Mouse (Mus musculus) heart, embryonic 14.5 days (tissue): ENCODE data around the gene Gm17087. TPM values are rescaled to one million over a fixed set of nuclear protein-coding genes. Genes with fewer than 3 reads are reported as not detected.

ENCODE experiments used
- ATAC-seq: fragments of 200-750 bp; cut with Nextera tagmentation; 2 replicates; pipeline ENCODE4 v1.8.0; 2017; ENCODE audit warnings: low read depth, moderate TSS enrichment; ENCODE audit not compliant: insufficient number of reproducible peaks, insufficient read depth, low FRiP score
- H3K27ac ChIP-seq, 2 experiments: fragments of 200-500 bp in 1 of 2; fragments of 300-500 bp in 1 of 2; sonication (generic) in 1 of 2; replicated peaks in 1 of 2; 2 replicates each; pipeline ENCODE4 v1.5.1; 2012 to 2014; ENCODE audit warnings: low read depth in 2 of 2, low read length in 2 of 2, control low read depth in 1 of 2, mild to moderate bottlenecking in 1 of 2, mixed read lengths in 1 of 2; ENCODE audit not compliant: control insufficient read depth in 1 of 2, insufficient read depth in 1 of 2
- H3K27me3 ChIP-seq: fragments of 300-500 bp; sonication (generic); 2 replicates; pipeline ENCODE4 v1.6.1; 2014; ENCODE audit warnings: mild to moderate bottlenecking, low read length, control low read depth; ENCODE audit not compliant: control insufficient read depth, insufficient read depth
- H3K36me3 ChIP-seq: fragments of 300-500 bp; sonication (generic); 2 replicates; pipeline ENCODE4 v1.6.1; 2014; ENCODE audit warnings: mild to moderate bottlenecking, control low read depth, low read length, mixed read lengths; ENCODE audit not compliant: control insufficient read depth, insufficient read depth
- H3K4me1 ChIP-seq, 2 experiments: fragments of 200-500 bp in 1 of 2; fragments of 300-500 bp in 1 of 2; sonication (generic) in 1 of 2; 2 replicates each; pipeline ENCODE4 v1.6.1; 2012 to 2014; ENCODE audit warnings: low read length in 2 of 2, control low read depth in 1 of 2, mixed read lengths in 1 of 2; ENCODE audit not compliant: control insufficient read depth in 2 of 2, insufficient read depth in 2 of 2
- H3K4me2 ChIP-seq: fragments of 300-500 bp; sonication (generic); 2 replicates; pipeline ENCODE4 v1.6.1; 2014; ENCODE audit warnings: mild to moderate bottlenecking, low read length
- H3K4me3 ChIP-seq, 2 experiments: fragments of 200-500 bp in 1 of 2; fragments of 300-500 bp in 1 of 2; sonication (generic) in 1 of 2; 2 replicates each; pipeline ENCODE4 v1.5.1; 2012 to 2014; ENCODE audit warnings: low read length in 2 of 2, mild to moderate bottlenecking in 2 of 2, control low read depth in 1 of 2, low read depth in 1 of 2, moderate library complexity in 1 of 2; ENCODE audit not compliant: control insufficient read depth in 1 of 2, insufficient read depth in 1 of 2
- H3K9ac ChIP-seq: fragments of 300-500 bp; sonication (generic); 2 replicates; pipeline ENCODE4 v1.6.1; 2014; ENCODE audit warnings: mild to moderate bottlenecking, low read length
- H3K9me3 ChIP-seq: fragments of 300-500 bp; sonication (generic); 2 replicates; pipeline ENCODE4 v1.6.1; 2016; ENCODE audit warnings: low read length, control low read depth; ENCODE audit not compliant: control insufficient read depth
- WGBS: fragments of 180-500 bp; shearing (Covaris S2); extraction: QIAGEN DNeasy Blood & Tissue Kit; methylation state at CpG from one replicate; pipeline ENCODE4 v1.1.7; 2014; 5-methylcytosine and 5-hydroxymethylcytosine counted together
- polyA plus RNA-seq: library from polyadenylated mRNA; unstranded; fragments of >200 nt; fragmentation: Nextera tagmentation; extraction: Ambion mirVana; gene quantifications from 2 replicates; pipeline ENCODE4 v1.2.1, GENCODE M21; 2014

The Gm17087 gene
- polyA plus RNA-seq, 1 experiment from 2014 or later: not detected

DNA sequence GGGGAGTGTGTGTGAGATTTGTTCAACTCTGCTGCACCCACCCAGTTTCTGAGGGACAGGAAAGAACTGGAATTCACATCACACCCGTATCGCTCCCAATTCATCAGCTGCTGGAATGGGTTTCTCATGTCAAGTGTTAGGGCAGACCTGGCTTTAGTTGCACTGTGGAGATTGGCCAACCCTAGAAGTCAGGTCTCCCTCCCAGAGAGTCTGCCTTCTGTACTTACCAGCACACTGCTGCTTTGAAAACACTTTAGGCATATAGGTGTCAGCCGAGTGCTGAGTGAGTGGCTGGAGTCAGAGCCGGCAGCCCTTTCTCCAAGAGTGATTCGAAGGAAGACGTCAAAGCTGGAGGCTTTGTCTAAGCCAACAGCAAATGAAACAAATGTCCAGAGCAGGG, 10.5 kb downstream of the Gm17087 start:
- H3K27ac ChIP-seq: peak overlapping the region; percentile 7 to 24; a peak in 3 of 4 replicates
- H3K4me3 ChIP-seq: no peak overlapping the region
- no peak for ATAC-seq
- peak overlapping the region; percentile 37 for H3K4me2 ChIP-seq
- no peaks in the 10 kb centered on the region for H3K27me3 ChIP-seq
- H3K4me1 ChIP-seq: peaks cover 12 to 26% of the 10 kb centered on the region in 2 experiments
- no peaks in the 10 kb centered on the region for H3K36me3 ChIP-seq
- WGBS: 29% methylated on average over 6 of the region's 6 CpGs
- H3K9ac ChIP-seq: no peak overlapping the region
- H3K9me3 ChIP-seq: no peaks in the 10 kb centered on the region

DNA sequence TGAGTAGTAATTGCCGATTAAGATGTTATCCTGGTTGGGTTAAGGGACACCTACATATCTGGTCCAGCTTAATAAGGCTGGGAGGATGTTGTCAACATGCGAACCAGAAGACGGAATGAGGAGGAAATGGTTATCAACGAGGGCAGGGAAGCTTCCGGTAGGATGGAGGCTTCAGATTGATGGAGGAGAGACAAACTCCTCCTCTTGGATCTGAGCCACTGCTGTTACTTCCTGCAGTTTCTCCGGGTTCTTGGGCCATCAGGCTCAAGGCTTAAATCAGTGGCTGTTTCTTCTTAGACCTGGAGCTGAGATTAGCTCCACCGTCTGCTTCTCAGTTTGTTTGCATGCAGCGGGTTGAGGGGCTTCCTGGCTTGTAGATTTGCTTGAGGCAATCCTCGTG, 11.0 kb downstream of the Gm17087 start:
- H3K27ac ChIP-seq: peak overlapping the region; percentile 7 to 24; a peak in 3 of 4 replicates
- 46% methylated on average over 9 of the region's 9 CpGs for WGBS
- no peak overlapping the region for H3K9ac ChIP-seq
- ATAC-seq: no peak
- H3K4me3 ChIP-seq: no peak overlapping the region
- peak overlapping the region; percentile 37; the same call in 1 of the 2 replicates for H3K4me2 ChIP-seq
- no peaks in the 10 kb centered on the region for H3K27me3 ChIP-seq
- H3K4me1 ChIP-seq: peaks cover 12 to 26% of the 10 kb centered on the region in 2 experiments
- H3K36me3 ChIP-seq: no peaks in the 10 kb centered on the region
- H3K9me3 ChIP-seq: no peaks in the 10 kb centered on the region

DNA sequence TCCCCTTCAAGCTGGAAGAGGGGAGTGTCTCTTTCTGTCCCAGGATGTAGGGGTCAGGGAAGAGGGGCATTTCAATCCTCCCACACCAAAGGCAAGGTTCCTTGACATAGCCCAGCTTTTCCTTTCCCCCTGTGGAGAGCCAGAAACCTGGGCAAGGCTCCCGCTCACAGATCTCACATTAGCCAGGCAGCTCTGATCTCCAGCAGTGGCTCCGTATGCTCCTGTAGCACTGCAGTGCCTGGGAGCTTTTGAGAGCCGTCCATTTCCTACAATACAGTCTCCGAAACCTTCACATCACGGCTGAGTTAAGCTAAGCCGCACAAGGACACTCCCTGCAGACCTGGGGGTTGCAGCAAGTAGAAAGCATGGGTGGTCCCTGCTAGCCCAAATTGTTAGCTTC, 12.5 kb downstream of the Gm17087 start:
- Histone ChIP-seq H3K36me3 (no peaks in the 10 kb centered on the region), H3K27me3 (no peaks in the 10 kb centered on the region), H3K9ac (no peak overlapping the region), H3K9me3 (no peaks in the 10 kb centered on the region), H3K4me3 (no peak overlapping the region), H3K4me1 (peaks cover 12 to 26% of the 10 kb centered on the region in 2 experiments), H3K4me2 (no peak overlapping the region), H3K27ac (no peak overlapping the region)
- ATAC-seq: no peak
- WGBS: 85% methylated on average over 6 of the region's 6 CpGs

DNA sequence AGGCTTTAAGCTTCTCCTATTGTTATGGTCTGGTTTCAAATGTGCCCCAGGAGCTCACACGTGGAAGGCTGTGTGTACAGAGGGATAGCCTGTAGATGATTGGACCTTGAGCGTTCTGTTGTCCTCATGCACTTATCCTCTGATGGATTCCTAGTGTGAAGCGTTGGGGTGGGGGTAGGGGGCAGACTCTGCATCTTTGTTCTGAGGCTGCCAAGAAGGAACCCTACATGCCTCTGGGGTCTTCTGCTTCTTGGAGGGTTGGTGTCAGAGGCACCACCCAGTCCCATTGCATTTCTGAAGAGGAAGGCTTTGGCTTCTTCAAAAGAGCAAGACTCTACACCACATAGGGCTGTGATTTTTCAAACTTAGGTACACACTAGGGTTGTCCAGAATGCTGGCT, 13.1 kb downstream of the Gm17087 start:
- 71% methylated on average over 3 of the region's 3 CpGs for WGBS
- no peak for ATAC-seq
- Histone ChIP-seq H3K36me3 (no peaks in the 10 kb centered on the region), H3K4me2 (no peak overlapping the region), H3K4me1 (peaks cover 12 to 26% of the 10 kb centered on the region in 2 experiments), H3K4me3 (no peak overlapping the region), H3K27ac (no peak overlapping the region), H3K27me3 (no peaks in the 10 kb centered on the region), H3K9me3 (no peaks in the 10 kb centered on the region), H3K9ac (no peak overlapping the region)

DNA sequence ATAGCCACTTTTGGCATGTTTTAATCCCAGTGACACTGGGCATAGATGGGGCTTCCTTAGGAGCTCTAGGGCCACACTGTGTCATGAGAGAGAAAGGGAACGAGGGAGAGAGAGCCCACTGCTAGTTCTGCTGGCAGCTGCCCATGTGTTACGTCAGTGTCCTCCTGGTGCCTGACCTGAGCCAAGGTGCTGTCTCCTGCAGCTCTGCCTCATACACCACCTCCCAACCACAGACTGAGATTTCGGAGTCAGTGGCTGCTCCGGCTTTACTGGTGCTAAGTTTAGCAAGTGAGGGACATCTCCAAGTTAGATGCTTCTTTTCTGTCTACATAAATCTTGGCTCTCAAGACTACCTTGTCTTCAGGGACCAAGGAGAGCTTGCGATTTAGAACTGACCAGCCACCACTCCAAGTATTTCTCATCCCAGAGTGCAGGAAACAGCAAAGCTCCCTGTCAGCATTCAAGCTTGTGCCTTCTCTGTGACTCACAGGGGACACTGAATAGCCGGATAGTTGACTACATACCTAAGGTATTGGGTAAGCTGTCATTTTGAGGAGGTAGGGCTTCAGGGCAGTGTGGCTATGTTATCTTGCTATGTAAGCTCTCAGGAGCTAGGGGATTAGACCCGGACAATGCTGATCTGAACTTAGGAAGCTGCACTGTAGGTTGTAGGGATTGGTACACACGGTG, 14.3 kb downstream of the Gm17087 start:
- H3K4me1 ChIP-seq: peaks cover 12 to 26% of the 10 kb centered on the region in 2 experiments
- no peaks in the 10 kb centered on the region for H3K27me3 ChIP-seq
- H3K4me2 ChIP-seq: peak overlapping the region; percentile 24
- H3K9ac ChIP-seq: no peak overlapping the region
- no peaks in the 10 kb centered on the region for H3K9me3 ChIP-seq
- H3K4me3 ChIP-seq: no peak overlapping the region
- H3K36me3 ChIP-seq: no peaks in the 10 kb centered on the region
- H3K27ac ChIP-seq: peak overlapping the region; percentile 44 to 50; a peak in 2 of 4 replicates
- WGBS: 21% methylated on average over 8 of the region's 8 CpGs
- no peak for ATAC-seq

DNA sequence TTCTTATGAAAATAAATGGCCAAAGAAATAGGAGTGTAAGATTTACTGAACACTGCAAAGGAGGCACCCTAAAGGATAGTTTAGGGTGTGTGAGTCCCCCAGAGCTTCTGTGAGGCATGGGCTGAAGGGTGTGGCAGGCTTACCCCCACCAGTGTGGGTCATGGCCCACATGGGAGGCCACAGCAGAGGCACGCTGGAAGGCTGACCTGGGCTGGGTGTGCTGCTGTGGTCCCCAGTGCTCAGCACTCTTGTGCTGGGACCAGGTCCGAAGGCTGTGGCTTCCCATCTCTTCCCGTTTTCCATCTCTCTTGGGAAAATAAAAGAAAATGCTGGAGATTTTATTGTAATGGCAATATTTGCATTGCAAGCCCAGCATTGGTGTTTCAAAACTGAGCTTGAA, 15.1 kb downstream of the Gm17087 start:
- H3K9me3 ChIP-seq: no peaks in the 10 kb centered on the region
- ATAC-seq: no peak
- no peaks in the 10 kb centered on the region for H3K27me3 ChIP-seq

DNA sequence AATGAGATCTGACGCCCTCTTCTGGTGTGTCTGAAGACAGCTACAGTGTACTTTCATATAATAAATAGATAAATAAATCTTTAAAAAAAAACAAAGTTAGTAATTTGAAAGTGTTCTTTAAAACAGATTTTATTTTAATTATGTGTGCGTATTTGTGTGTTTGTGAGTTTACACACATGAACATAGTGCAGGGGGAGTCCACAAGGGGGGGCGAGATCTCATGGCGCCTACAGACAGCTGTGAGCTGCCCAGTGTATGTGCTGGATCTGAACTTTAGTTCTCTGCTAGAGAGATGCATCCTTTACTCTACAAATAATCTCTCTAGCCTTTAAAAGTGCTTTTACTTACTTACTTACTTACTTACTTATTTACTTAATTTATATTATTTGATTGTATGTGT, 18.0 kb downstream of the Gm17087 start:
- Histone ChIP-seq H3K9ac (no peak overlapping the region), H3K27ac (no peak overlapping the region), H3K36me3 (no peaks in the 10 kb centered on the region), H3K4me2 (no peak overlapping the region), H3K4me3 (no peak overlapping the region), H3K9me3 (no peaks in the 10 kb centered on the region), H3K27me3 (no peaks in the 10 kb centered on the region), H3K4me1 (peaks cover 7 to 16% of the 10 kb centered on the region in 2 experiments)
- ATAC-seq: no peak
- WGBS: 77% methylated on average over 4 of the region's 4 CpGs

More for the DNA sequence above, 15.1 kb downstream of the Gm17087 start:
- Histone ChIP-seq H3K4me1 (peaks cover 9 to 24% of the 10 kb centered on the region in 2 experiments), H3K27ac (no peak overlapping the region), H3K4me3 (no peak overlapping the region), H3K9ac (no peak overlapping the region), H3K4me2 (no peak overlapping the region), H3K36me3 (no peaks in the 10 kb centered on the region)
- 76% methylated on average over 3 of the region's 3 CpGs for WGBS

DNA sequence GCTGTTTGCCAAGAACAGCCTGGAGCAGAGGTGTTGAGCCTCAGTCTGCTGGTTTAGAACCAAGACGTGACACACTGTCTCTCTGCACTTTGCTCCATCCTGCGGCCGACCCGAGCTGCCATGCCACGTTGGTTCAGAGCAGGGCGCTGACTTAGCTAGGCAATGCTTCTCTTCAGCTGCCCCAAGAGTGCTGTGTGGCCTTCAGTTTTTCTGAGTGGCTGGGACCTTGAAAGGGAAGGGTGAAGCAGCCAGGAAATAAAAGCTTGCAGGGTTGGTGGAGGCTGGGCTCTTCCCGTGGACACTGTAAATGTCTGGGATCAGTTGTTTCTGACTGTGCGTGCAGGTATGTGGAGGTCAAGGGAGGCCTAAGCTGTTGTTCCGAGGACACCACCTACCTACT, 20.4 kb downstream of the Gm17087 start:
- no peaks in the 10 kb centered on the region for H3K9me3 ChIP-seq
- H3K4me3 ChIP-seq: no peak overlapping the region
- no peak overlapping the region for H3K27ac ChIP-seq
- peaks cover 0 to 3% of the 10 kb centered on the region in 2 experiments; a peak in 2 of 4 replicates for H3K4me1 ChIP-seq
- no peak overlapping the region for H3K4me2 ChIP-seq
- H3K27me3 ChIP-seq: no peaks in the 10 kb centered on the region
- whole genome bisulfite sequencing: 78% methylated on average over 9 of the region's 9 CpGs
- ATAC-seq: no peak
- H3K9ac ChIP-seq: no peak overlapping the region
- H3K36me3 ChIP-seq: no peaks in the 10 kb centered on the region
